Mouse (Mus musculus): ENCODE data around the gene Cdhr5. TPM values are rescaled to one million over a fixed set of nuclear protein-coding genes. Genes with fewer than 3 reads are reported as not detected.
A peak's percentile ranks its signal among the peaks of the same experiment; 100 is the strongest.

Gene Cdhr5
- not detected in 2 replicates for polyA plus RNA-seq (2016; fragmentation: Nextera tagmentation; extraction: Ambion mirVana)

DNA sequence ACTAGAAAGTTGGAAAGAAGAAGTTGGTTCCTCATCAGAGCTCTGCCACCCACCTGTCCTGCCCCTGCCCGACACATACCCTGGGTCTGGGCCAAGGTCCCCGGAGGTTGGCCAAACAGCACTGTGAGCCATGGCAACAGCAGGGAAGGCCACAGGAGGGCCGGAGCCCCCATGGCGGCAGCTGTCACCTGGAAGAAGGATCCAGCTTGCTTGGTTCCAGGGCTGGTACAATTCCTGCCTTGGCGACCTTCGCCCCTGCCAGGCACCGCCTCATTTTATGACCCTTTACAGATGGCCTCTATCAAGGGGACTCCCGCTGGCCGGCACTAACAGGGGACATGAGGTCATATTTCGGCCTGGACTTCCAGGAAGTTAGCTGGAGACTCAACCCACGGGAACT lies at the start of gene Cdhr5:
Gene Cdhr5, minus strand, starts transcription at position 241 of the 400 bp plus-strand sequence.
- Histone ChIP-seq H3K4me2 (no peak within 1 kb of the TSS), H3K27ac (no peak within 1 kb of the TSS), H3K36me3 (replicated peaks) (no peaks in the 10 kb centered on the region), H3K4me1 (peaks cover 18% of the 10 kb centered on the region), H3K9ac (no peak within 1 kb of the TSS), H3K9me3 (no peaks in the 10 kb centered on the region), H3K4me3 (replicated peaks) (no peak within 1 kb of the TSS), H3K27me3 (peaks cover 32% of the 10 kb centered on the region)
- no peak for ATAC-seq (ENCODE audit: low FRiP score)
- WGBS = 86% methylated on average over 11 of the region's 11 CpGs

DNA sequence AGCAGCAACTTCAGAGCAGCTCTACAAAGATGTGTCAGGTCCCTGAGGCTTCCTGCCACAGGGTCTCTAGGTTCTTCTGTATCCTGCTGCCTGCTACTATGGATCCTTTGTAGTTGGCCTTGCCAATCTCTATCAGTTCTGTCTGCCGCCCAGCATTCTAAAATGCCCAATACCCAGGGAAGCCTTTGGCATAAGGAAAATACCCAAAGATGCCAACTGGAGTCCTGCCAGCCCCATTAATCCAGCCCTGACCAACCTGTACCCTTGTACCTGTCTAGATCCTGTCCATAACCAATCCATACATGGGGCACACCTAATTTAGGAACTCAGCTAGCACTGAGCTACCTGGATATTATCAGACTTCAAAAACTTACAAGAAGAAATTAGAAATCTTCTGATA lies 48.1 kb upstream of the Cdhr5 start:
- Histone ChIP-seq H3K27me3 (no peaks in the 10 kb centered on the region), H3K4me2 (no peak overlapping the region), H3K4me3 (replicated peaks) (no peak overlapping the region), H3K9ac (no peak overlapping the region), H3K4me1 (peaks cover 31% of the 10 kb centered on the region), H3K27ac (no peak overlapping the region), H3K36me3 (replicated peaks) (peaks cover 48% of the 10 kb centered on the region), H3K9me3 (no peaks in the 10 kb centered on the region)
- no peak for ATAC-seq (ENCODE audit: low FRiP score)
- 86% methylated on average over 1 of the region's 1 CpGs for WGBS

DNA sequence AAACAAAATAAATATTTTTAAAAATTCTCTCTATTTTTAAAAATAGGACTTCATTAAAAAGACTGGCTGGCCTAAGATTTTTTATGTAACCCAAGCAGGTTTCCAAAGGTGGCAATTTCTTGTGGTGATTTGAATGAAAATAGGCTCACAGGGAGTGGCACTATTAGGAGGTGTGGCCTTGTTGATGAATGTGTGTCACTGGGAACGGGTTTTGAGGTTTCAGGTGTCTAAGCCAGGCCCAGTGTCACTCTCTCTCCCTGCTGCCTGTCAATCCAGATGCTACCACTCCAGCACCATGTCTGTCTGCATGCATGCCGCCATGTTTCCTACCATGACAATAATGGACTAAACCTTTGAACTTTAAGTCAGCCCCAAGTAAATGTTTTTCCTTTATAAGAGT lies 42.9 kb upstream of the Cdhr5 start:
- H3K4me3 ChIP-seq (replicated peaks) = no peak overlapping the region
- no peaks in the 10 kb centered on the region for H3K9me3 ChIP-seq
- H3K36me3 ChIP-seq (replicated peaks) = peaks cover 97% of the 10 kb centered on the region
- no peak overlapping the region for H3K9ac ChIP-seq
- no peak for ATAC-seq (ENCODE audit: low FRiP score)
- WGBS = 88% methylated on average over 2 of the region's 2 CpGs
- no peaks in the 10 kb centered on the region for H3K27me3 ChIP-seq
- H3K4me1 ChIP-seq = 0 out of 2 replicates have a peak, but pooled peaks cover 1% of the 10 kb centered on the region
- H3K27ac ChIP-seq = no peak overlapping the region
- no peak overlapping the region for H3K4me2 ChIP-seq

DNA sequence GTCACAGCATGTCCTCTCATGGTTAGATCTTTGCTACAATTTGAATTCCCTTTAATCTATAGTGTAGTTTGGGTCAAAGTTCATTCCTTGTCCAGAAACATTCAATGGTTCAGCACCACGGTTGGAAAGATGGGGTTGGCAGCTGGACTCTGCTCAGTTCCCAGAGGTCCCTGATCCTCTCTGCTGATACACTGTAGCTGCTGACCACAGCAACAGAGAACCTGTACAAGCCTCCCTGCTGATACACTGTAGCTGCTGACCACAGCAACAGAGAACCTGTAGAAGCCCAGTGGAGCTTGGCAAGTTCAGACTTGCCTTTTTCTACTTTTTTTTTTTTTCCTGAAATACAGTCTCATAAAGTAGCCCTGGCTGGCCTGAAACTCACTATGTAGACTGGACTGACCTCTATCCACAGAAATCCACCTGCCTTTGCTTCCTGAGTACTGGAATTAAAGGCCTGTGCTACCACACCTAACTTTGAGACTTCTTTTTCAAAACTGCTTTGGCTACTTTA lies 41.1 kb upstream of the Cdhr5 start:
- H3K27me3 ChIP-seq = no peaks in the 10 kb centered on the region
- no peak overlapping the region for H3K4me2 ChIP-seq
- H3K9me3 ChIP-seq = no peaks in the 10 kb centered on the region
- no peaks in the 10 kb centered on the region for H3K4me1 ChIP-seq
- no peak for ATAC-seq (ENCODE audit: low FRiP score)
- H3K4me3 ChIP-seq (replicated peaks) = no peak overlapping the region
- no peak overlapping the region for H3K9ac ChIP-seq
- WGBS = 76% methylated on average over 1 of the region's 1 CpGs
- no peak overlapping the region for H3K27ac ChIP-seq
- H3K36me3 ChIP-seq (replicated peaks) = peaks cover 96% of the 10 kb centered on the region

DNA sequence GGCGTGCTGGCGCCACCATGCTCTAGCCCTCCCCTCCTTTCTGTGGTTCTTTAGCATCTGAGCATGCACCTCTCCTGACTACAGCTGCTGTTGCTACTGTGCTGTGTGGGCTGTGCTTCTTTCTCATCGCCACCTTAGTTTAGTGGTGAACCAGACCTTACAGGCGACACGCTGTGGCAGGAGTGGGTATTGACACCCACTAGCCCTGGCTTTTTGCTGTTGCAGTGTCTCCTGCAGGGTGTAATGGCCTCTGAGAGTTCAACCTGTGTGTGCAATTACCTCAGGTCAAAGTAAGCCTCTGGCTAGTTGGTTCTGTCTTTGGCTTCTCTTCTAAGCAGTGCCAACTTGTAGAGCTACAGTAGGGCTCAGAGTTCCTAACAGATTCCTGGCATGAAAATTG lies 39.4 kb upstream of the Cdhr5 start:
- Histone ChIP-seq H3K36me3 (replicated peaks) (peaks cover 96% of the 10 kb centered on the region), H3K4me2 (no peak overlapping the region), H3K27me3 (no peaks in the 10 kb centered on the region), H3K9me3 (no peaks in the 10 kb centered on the region), H3K4me3 (replicated peaks) (no peak overlapping the region), H3K27ac (no peak overlapping the region), H3K9ac (no peak overlapping the region), H3K4me1 (no peaks in the 10 kb centered on the region)
- ATAC-seq (ENCODE audit: low FRiP score) = no peak
- WGBS = 75% methylated on average over 5 of the region's 5 CpGs

DNA sequence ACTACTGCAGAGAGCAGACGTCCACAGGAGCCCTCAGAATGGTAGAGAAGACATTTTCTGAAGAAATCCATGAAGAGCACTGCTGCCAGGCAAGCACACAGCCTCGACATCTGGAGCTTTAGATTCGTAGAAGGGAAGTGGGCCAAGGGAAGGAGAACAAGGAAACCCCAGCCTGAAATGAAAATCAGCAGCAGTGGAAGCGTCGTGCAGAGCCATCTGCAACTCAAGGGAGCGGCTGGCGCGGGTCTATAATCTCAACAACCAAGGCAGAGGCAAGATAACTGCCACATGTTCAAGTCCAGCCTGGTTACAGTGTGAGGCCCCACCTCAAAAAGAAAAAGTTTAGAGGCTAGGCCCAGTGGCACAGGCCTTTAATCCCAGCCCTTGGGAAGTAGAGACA lies 38.5 kb upstream of the Cdhr5 start:
- H3K27ac ChIP-seq = no peak overlapping the region
- WGBS = 92% methylated on average over 8 of the region's 8 CpGs
- ATAC-seq (ENCODE audit: low FRiP score) = no peak
- peaks cover 96% of the 10 kb centered on the region for H3K36me3 ChIP-seq (replicated peaks)
- H3K4me1 ChIP-seq = no peaks in the 10 kb centered on the region
- no peaks in the 10 kb centered on the region for H3K27me3 ChIP-seq
- H3K4me2 ChIP-seq = no peak overlapping the region
- no peak overlapping the region for H3K9ac ChIP-seq
- H3K9me3 ChIP-seq = no peaks in the 10 kb centered on the region
- no peak overlapping the region for H3K4me3 ChIP-seq (replicated peaks)

DNA sequence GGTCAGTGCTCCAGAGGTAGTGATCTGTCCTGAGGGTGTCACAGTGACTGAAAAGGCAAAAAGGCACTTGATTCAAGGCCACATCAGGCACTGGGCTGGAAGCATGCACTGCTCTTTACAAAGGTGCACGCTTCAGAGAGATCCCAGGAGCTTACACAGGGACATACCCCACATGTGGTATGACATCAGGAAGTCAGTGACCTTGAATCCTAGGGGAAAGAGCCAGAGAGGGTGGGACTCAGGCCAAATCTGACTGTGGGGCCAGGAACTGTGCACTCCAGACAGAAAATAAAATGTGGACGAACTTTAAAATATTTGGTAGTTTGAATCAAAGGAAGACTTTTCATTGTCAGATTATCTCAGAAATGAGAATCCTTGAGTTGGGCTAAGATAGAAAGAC lies 37.8 kb upstream of the Cdhr5 start:
- no peaks in the 10 kb centered on the region for H3K27me3 ChIP-seq
- H3K4me3 ChIP-seq (replicated peaks) = no peak overlapping the region
- H3K9me3 ChIP-seq = no peaks in the 10 kb centered on the region
- no peaks in the 10 kb centered on the region for H3K4me1 ChIP-seq
- no peak overlapping the region for H3K27ac ChIP-seq
- no peak overlapping the region for H3K9ac ChIP-seq
- H3K36me3 ChIP-seq (replicated peaks) = peaks cover 96% of the 10 kb centered on the region
- no peak overlapping the region for H3K4me2 ChIP-seq
- ATAC-seq (ENCODE audit: low FRiP score) = no peak
- 95% methylated on average over 2 of the region's 2 CpGs for WGBS

DNA sequence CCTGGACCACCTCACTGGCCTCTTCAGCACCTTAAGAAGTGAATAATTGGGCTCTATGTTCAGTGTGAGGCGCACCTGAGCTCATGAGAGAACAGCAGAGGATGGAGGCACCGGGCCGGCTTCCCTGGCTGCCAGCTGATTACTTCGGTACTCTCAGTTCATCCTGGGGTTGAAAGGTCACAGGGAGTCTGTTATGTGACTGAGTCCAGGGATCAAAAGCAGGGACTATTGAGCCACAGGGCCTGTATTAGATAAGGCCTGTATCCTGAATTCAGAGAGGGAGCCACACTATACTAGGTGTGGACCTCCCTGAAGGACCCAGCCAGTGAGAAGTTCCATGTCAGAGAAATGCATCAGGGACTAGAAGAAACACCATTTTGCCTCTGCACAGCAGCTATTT lies 28.0 kb upstream of the Cdhr5 start:
- peaks cover 98% of the 10 kb centered on the region for H3K36me3 ChIP-seq (replicated peaks)
- 90% methylated on average over 4 of the region's 4 CpGs for WGBS

DNA sequence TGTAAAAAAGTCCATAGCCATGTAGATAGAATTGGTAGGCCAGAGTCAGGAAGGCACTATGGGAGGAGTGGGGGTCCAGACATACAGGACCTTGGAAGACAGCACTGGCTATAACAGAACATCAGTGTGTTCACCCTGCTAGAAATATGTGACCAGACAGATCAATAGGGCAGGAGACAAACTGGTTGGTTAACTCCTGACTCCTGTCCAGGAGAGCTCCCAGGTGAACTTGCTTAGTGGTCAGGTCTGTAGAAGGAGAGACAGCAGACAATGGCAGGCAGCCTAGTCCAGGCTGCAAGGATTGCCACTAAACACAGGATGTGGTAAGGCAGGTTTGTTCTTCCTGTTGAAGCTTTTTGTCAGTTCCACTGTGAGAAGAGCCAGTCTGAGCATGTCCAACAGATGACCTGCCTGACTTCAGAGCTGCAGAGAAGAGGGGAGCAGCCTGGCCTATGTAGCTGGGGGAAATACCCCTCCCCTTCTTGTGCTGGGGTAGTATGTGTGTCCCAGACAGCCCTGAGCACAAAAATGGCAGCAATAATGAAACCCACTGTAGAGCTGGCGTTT lies 26.2 kb upstream of the Cdhr5 start:
- Histone ChIP-seq H3K4me1 (no peaks in the 10 kb centered on the region), H3K9me3 (no peaks in the 10 kb centered on the region), H3K36me3 (replicated peaks) (peaks cover 88% of the 10 kb centered on the region), H3K4me3 (replicated peaks) (no peak overlapping the region), H3K27me3 (no peaks in the 10 kb centered on the region), H3K4me2 (no peak overlapping the region), H3K9ac (no peak overlapping the region), H3K27ac (no peak overlapping the region)
- WGBS = 91% methylated on average over 1 of the region's 1 CpGs
- ATAC-seq (ENCODE audit: low FRiP score) = no peak

More for the DNA sequence above, 28.0 kb upstream of the Cdhr5 start:
- no peak overlapping the region for H3K4me2 ChIP-seq
- ATAC-seq (ENCODE audit: low FRiP score) = no peak
- no peak overlapping the region for H3K4me3 ChIP-seq (replicated peaks)
- H3K27ac ChIP-seq = no peak overlapping the region
- no peaks in the 10 kb centered on the region for H3K4me1 ChIP-seq
- H3K27me3 ChIP-seq = no peaks in the 10 kb centered on the region
- no peaks in the 10 kb centered on the region for H3K9me3 ChIP-seq
- no peak overlapping the region for H3K9ac ChIP-seq

DNA sequence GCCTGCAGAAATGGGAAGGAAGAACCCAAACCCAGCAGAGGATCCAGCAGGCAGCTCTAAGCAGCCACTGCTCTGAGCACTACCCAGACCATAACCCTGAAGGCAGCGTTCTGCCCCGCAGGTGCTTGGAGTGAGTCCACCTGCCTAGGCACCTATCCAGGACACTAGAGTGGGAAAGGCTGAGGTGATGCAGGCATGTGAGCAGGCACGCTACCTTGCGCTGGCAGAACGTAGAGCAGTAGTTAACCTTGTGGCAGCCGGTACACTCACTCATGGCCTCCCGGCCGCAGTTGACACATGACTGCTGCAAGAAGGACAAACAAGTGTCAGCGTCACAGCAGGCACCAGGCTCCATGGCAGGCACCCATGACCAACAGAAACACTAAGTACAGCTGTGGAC lies 24.8 kb upstream of the Cdhr5 start:
- Histone ChIP-seq H3K9ac (no peak overlapping the region), H3K4me3 (replicated peaks) (no peak overlapping the region), H3K4me2 (no peak overlapping the region), H3K4me1 (no peaks in the 10 kb centered on the region), H3K9me3 (no peaks in the 10 kb centered on the region), H3K36me3 (replicated peaks) (peaks cover 87% of the 10 kb centered on the region), H3K27ac (no peak overlapping the region), H3K27me3 (peaks cover 2% of the 10 kb centered on the region)
- WGBS = 97% methylated on average over 9 of the region's 9 CpGs
- ATAC-seq (ENCODE audit: low FRiP score) = no peak

DNA sequence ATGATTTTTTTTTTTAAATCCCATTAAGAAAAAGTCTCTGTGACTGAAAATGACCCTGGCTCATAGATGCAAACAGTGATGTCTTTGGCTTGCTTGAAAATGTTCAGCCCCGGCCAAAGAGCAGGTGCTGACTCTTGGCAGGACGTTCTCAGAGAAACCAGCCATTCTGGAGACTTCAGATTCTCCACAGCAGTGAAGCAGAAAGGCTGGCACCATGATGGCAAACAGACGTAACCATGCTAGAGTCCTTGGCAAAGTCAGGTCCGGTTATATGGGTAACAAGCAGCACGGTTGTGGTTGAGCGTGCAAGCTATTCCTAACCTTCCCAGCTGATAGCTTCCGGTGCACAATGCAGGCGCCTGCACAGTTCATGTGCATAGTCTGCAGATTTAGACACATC lies 22.6 kb upstream of the Cdhr5 start:
- Histone ChIP-seq H3K9ac (no peak overlapping the region), H3K4me2 (no peak overlapping the region), H3K4me1 (peaks cover 5% of the 10 kb centered on the region), H3K27ac (no peak overlapping the region), H3K36me3 (replicated peaks) (peaks cover 67% of the 10 kb centered on the region), H3K4me3 (replicated peaks) (no peak overlapping the region), H3K27me3 (peaks cover 24% of the 10 kb centered on the region), H3K9me3 (no peaks in the 10 kb centered on the region)
- no peak for ATAC-seq (ENCODE audit: low FRiP score)
- WGBS = 95% methylated on average over 8 of the region's 8 CpGs

DNA sequence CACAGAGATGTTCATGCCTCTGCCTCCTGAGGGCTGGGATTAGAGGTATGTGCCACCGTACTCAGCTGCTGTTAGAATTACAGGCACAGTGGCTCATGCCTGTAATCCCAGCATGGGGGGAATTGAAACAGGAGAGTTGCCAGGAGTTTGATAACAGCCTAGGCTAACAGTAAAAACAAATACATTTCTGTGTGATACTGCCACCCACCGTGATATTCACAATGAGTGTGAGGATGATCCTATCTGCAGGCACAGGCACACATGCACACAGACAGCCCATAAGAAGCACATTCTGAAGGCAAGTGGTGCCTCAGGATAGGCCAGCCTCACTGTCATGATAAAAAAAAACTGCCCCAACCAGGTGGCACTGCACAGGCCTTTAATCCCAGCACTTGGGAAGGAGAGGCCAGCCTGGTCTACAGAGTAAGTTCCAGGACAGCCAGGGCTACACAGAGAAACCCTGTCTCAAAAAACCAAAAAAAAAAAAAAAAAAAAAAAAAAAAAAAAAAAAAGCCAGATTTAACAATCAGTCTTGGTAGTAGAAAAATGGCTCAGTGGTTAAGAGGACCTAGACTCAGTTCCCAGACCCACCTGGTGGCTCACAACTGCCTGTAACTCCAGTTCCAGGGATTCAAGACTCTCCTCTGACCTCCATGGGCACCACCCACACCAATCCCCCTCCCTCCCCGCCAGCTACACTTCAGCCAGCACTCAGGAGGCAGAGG lies 21.5 kb upstream of the Cdhr5 start:
- ATAC-seq (ENCODE audit: low FRiP score) = no peak
- no peak overlapping the region for H3K9ac ChIP-seq
- WGBS = 84% methylated on average over 3 of the region's 3 CpGs

DNA sequence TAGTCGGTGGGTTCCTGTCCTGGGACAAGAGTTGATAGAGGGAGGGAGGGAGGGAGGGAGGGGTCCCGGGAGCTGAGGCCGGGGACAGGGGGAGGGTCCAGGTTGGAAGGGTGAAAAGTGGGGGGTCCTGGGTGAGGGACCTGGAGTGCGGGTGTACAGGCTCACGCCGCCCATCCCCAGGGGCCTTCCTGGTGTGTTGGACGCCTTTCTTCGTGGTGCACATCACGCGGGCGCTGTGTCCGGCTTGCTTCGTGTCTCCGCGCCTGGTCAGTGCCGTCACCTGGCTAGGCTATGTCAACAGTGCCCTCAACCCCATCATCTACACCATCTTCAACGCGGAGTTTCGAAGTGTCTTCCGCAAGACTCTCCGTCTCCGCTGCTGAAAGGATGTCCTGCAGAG lies 17.9 kb upstream of the Cdhr5 start:
- H3K4me1 ChIP-seq = peaks cover 31% of the 10 kb centered on the region
- H3K9ac ChIP-seq = peak overlapping the region; percentile 44; the same call in 1 of the 2 replicates
- peak overlapping the region; percentile 35 for H3K4me3 ChIP-seq (replicated peaks)
- peaks cover 69% of the 10 kb centered on the region for H3K27me3 ChIP-seq
- H3K9me3 ChIP-seq = no peaks in the 10 kb centered on the region
- no peak for ATAC-seq (ENCODE audit: low FRiP score)
- H3K36me3 ChIP-seq (replicated peaks) = peaks cover 22% of the 10 kb centered on the region
- H3K4me2 ChIP-seq = peak overlapping the region; percentile 55
- no peak overlapping the region for H3K27ac ChIP-seq
- 4% methylated on average over 20 of the region's 22 CpGs for WGBS

More for the DNA sequence above, 21.5 kb upstream of the Cdhr5 start:
- H3K9me3 ChIP-seq = no peaks in the 10 kb centered on the region
- H3K27ac ChIP-seq = no peak overlapping the region
- no peak overlapping the region for H3K4me3 ChIP-seq (replicated peaks)
- H3K36me3 ChIP-seq (replicated peaks) = peaks cover 56% of the 10 kb centered on the region
- H3K4me1 ChIP-seq = peaks cover 16% of the 10 kb centered on the region
- H3K27me3 ChIP-seq = peaks cover 35% of the 10 kb centered on the region
- no peak overlapping the region for H3K4me2 ChIP-seq

Measured in forebrain, embryonic 12.5 days (tissue).